In the genomic region with DNA sequence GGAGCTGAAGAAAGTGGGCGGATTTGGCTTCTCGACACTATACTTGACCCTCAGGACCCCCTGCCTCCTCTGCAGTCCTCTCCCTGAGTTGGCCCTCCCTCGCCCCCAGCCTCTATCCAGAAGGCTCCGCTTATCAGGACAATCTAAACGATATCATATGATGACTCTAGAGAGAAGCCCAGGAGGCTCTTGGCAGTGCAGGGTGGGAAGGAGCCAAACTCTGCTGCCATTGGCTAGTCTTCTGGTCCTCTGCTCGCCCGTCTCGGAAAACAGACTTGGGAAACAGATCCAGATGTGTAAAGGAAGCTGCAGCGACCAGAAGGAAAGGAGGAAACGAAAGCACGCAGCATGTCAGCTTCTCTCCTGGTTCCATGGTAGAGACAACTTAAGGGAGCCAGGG, we compare ENCODE assay signal across 18 mouse cellular contexts. TPM values are rescaled to one million over a fixed set of nuclear protein-coding genes. Genes with fewer than 3 reads are reported as not detected.
DNase-seq lines count a peak whose midpoint lies in the region; ATAC-seq and TF ChIP-seq lines count a peak whose summit lies in the region.
"Had no signal": no experiment of that assay in that cellular context is flagged by ENCODE, and none has a peak within 500 bp of the region (broad histone marks: within the 10 kb centered on the region; RNA-seq: fewer than 3 reads in every experiment).

No protein-coding gene starts in this region.

- H3K27me3 ChIP-seq in heart, embryonic 15.5 days: peaks cover 3% of the 10 kb centered on the region; the same call in 1 of the 2 replicates
- no peaks in the 10 kb centered on the region for H3K27me3 ChIP-seq in embryonic facial prominence, embryonic 11.5 days (ENCODE audit: control insufficient read depth, insufficient read depth, low read length)
- H3K27me3 ChIP-seq in limb, embryonic 13.5 days: no peaks in the 10 kb centered on the region
- H3K27me3 ChIP-seq: liver, embryonic 15.5 days had no signal

- TF ChIP-seq CTCF in gastrocnemius, adult 2 months (IDR thresholded peaks at IDR 0.05): no peak

- WGBS in heart, embryonic 15.5 days: 58% methylated on average over 11 of the region's 11 CpGs
- 32% methylated on average over 11 of the region's 11 CpGs for WGBS in embryonic facial prominence, embryonic 11.5 days
- WGBS in limb, embryonic 13.5 days: 24% methylated on average over 11 of the region's 11 CpGs

- DNase-seq in heart, postnatal 14 days: no peak
- DNase-seq in embryonic facial prominence, embryonic 11.5 days (ENCODE audit: low spot score): peak; percentile 76
- peak; percentile 61 for DNase-seq in gastrocnemius, adult 2 months
- DNase-seq in adrenal gland, postnatal 4 days (ENCODE audit: low spot score in 2 of 2): no peak
- no peak for DNase-seq in frontal cortex, postnatal 36 days (ENCODE audit: low spot score in 2 of 2)
- DNase-seq in testis, postnatal 10 days (ENCODE audit: low spot score): no peak
- DNase-seq: adrenal gland, postnatal 10 days; cerebellum, adult 18-20 months; heart, adult 18-20 months; kidney, adult 8-10 months; kidney, postnatal 25 days; layer of hippocampus, adult 9-11 months; lung, postnatal 14 days had no signal

- H3K9ac ChIP-seq in heart, embryonic 15.5 days: no peak overlapping the region
- peak overlapping the region; percentile 13; the same call in 1 of the 2 replicates for H3K9ac ChIP-seq in embryonic facial prominence, embryonic 11.5 days (replicated peaks; ENCODE audit: low read length)
- no peak overlapping the region for H3K9ac ChIP-seq in limb, embryonic 13.5 days
- H3K9ac ChIP-seq: liver, embryonic 15.5 days had no signal

- intact Hi-C loops in heart, postnatal 14 days (cut with DNase I): no loop called here
- intact Hi-C loops in gastrocnemius, adult 2 months (cut with DNase I): no loop called here

- no peak overlapping the region for H3K27ac ChIP-seq in heart, embryonic 15.5 days
- H3K27ac ChIP-seq in embryonic facial prominence, embryonic 11.5 days (replicated peaks; ENCODE audit: low read depth, low read length): peak overlapping the region; percentile 56
- H3K27ac ChIP-seq in gastrocnemius, adult 2 months: peak overlapping the region; percentile 66
- peak overlapping the region; percentile 33; the same call in 1 of the 2 replicates for H3K27ac ChIP-seq in limb, embryonic 13.5 days
- H3K27ac ChIP-seq: liver, embryonic 15.5 days had no signal

- H3K9me3 ChIP-seq in heart, embryonic 15.5 days (replicated peaks): peaks cover 9% of the 10 kb centered on the region
- peaks cover 2% of the 10 kb centered on the region; the same call in 1 of the 2 replicates for H3K9me3 ChIP-seq in embryonic facial prominence, embryonic 11.5 days (replicated peaks; ENCODE audit: control insufficient read depth, low read length)
- peaks cover 8% of the 10 kb centered on the region for H3K9me3 ChIP-seq in limb, embryonic 13.5 days
- H3K9me3 ChIP-seq: liver, embryonic 15.5 days had no signal

- H3K4me2 ChIP-seq in heart, embryonic 15.5 days: no peak overlapping the region
- H3K4me2 ChIP-seq in embryonic facial prominence, embryonic 11.5 days (ENCODE audit: low read depth, low read length): no peak overlapping the region
- H3K4me2 ChIP-seq in limb, embryonic 13.5 days (replicated peaks): peak overlapping the region; percentile 34
- H3K4me2 ChIP-seq: liver, embryonic 15.5 days had no signal

- H3K4me3 ChIP-seq in heart, embryonic 15.5 days: no peak overlapping the region
- H3K4me3 ChIP-seq in embryonic facial prominence, embryonic 11.5 days (ENCODE audit: low read depth, low read length): no peak overlapping the region
- peak overlapping the region; percentile 46 for H3K4me3 ChIP-seq in gastrocnemius, adult 2 months
- H3K4me3 ChIP-seq in limb, embryonic 13.5 days: no peak overlapping the region
- H3K4me3 ChIP-seq: liver, embryonic 15.5 days had no signal

- 0 out of 2 replicates have a peak, but pooled peaks have one; percentile 14 for ATAC-seq in heart, embryonic 15.5 days (replicated peaks; ENCODE audit: insufficient number of reproducible peaks, insufficient read depth, low FRiP score, low read depth)
- ATAC-seq in embryonic facial prominence, embryonic 11.5 days (replicated peaks; ENCODE audit: insufficient number of reproducible peaks, low FRiP score, low TSS enrichment, low read depth): 0 out of 2 replicates have a peak, but pooled peaks have one; percentile 55
- 0 out of 2 replicates have a peak, but pooled peaks have one; percentile 13 for ATAC-seq in limb, embryonic 13.5 days (ENCODE audit: low FRiP score, low read depth)
- ATAC-seq: inflammation-experienced regulatory T-cells, adult 6 months had no signal

- peaks cover 10% of the 10 kb centered on the region for H3K4me1 ChIP-seq in heart, embryonic 15.5 days (replicated peaks)
- H3K4me1 ChIP-seq in embryonic facial prominence, embryonic 11.5 days (ENCODE audit: control insufficient read depth, insufficient read depth, low read length): peaks cover 3% of the 10 kb centered on the region; the same call in 1 of the 2 replicates
- peaks cover 28% of the 10 kb centered on the region for H3K4me1 ChIP-seq in limb, embryonic 13.5 days
- H3K4me1 ChIP-seq: liver, embryonic 15.5 days had no signal

- H3K36me3 ChIP-seq in heart, embryonic 15.5 days: no peaks in the 10 kb centered on the region
- H3K36me3 ChIP-seq in embryonic facial prominence, embryonic 11.5 days (replicated peaks; ENCODE audit: control insufficient read depth, insufficient read depth, low read depth, low read length): no peaks in the 10 kb centered on the region; the same call in 1 of the 2 replicates
- no peaks in the 10 kb centered on the region for H3K36me3 ChIP-seq in limb, embryonic 13.5 days
- H3K36me3 ChIP-seq: liver, embryonic 15.5 days had no signal

RNA-seq across cellular contexts. Expression of a gene that starts 11.5 kb away (rescaled TPM):
- 1.8 and 3.4 TPM in 2 replicates for polyA plus RNA-seq in heart, embryonic 15.5 days (2015; fragmentation: Nextera tagmentation; extraction: Ambion mirVana)
- 1 to 10 TPM; 3.1 to 3.3 TPM for total RNA-seq in heart, postnatal 14 days (2021)
- 14.3 TPM in 2 replicates for polyA plus RNA-seq in embryonic facial prominence, embryonic 11.5 days (2014; fragmentation: Nextera tagmentation; extraction: Ambion mirVana)
- total RNA-seq in gastrocnemius, adult 2 months (2021): 1 to 10 TPM in 1 of 2 experiments, under 1 TPM in 1; 0.74 to 1.0 TPM
- polyA plus RNA-seq in limb, embryonic 13.5 days (2015; fragmentation: Nextera tagmentation; extraction: Ambion mirVana): 19.6 and 21.1 TPM in 2 replicates
- 1 to 10 TPM; 9.5 TPM for total RNA-seq in adrenal gland, postnatal 4 days (2021)
- total RNA-seq: CH12.LX had no signal
- polyA plus RNA-seq: inflammation-experienced regulatory T-cells, adult 6 months had no signal

Comparison
In these comparisons a context has a peak if more than half of its experiments do, and no peak if none do; other contexts are left out.
1. DNase-seq: peak in embryonic facial prominence, embryonic 11.5 days (single experiment) and gastrocnemius, adult 2 months (single experiment); none in heart, postnatal 14 days (0 of 2), adrenal gland, postnatal 4 days (0 of 2), frontal cortex, postnatal 36 days (0 of 2) and testis, postnatal 10 days (single experiment).
2. Peak in every context shown above with its lines, with median percentiles within 50 percentile points of each other: ATAC-seq.